Mouse (Mus musculus): ENCODE data around the gene Sult5a1. TPM values are rescaled to one million over a fixed set of nuclear protein-coding genes. Genes with fewer than 3 reads are reported as not detected.

Sult5a1 gene
- polyA plus RNA-seq, 1 experiment from 2014 or later = 12.7 TPM

GRCm38 (mm10) chr8:123156070-123156773 lies 1.9 kb downstream of the Sult5a1 start:
- no peaks in the 10 kb centered on the region for H3K9me3 ChIP-seq (replicated peaks)
- no peak for ATAC-seq (replicated peaks; ENCODE audit: low FRiP score)
- H3K36me3 ChIP-seq = no peaks in the 10 kb centered on the region
- no peak overlapping the region for H3K4me3 ChIP-seq (replicated peaks)
- no peak overlapping the region for H3K27ac ChIP-seq
- H3K9ac ChIP-seq = no peak overlapping the region
- H3K4me1 ChIP-seq = peaks cover 24% of the 10 kb centered on the region
- no peak overlapping the region for H3K4me2 ChIP-seq
- 84% methylated on average over 9 of the region's 9 CpGs for WGBS
- H3K27me3 ChIP-seq = no peaks in the 10 kb centered on the region

- peaks cover 31% of the 10 kb centered on the region for H3K4me1 ChIP-seq
- no peak overlapping the region for H3K9ac ChIP-seq
- no peaks in the 10 kb centered on the region for H3K9me3 ChIP-seq (replicated peaks)
- 79% methylated on average over 5 of the region's 5 CpGs for WGBS
- H3K36me3 ChIP-seq = no peaks in the 10 kb centered on the region
- no peak overlapping the region for H3K4me3 ChIP-seq (replicated peaks)
- no peak overlapping the region for H3K27ac ChIP-seq
- no peaks in the 10 kb centered on the region for H3K27me3 ChIP-seq
- H3K4me2 ChIP-seq = no peak overlapping the region
- ATAC-seq (replicated peaks; ENCODE audit: low FRiP score) = no peak
These were observed 2.9 kb downstream of the Sult5a1 start for GRCm38 (mm10) chr8:123155177-123155576.

- H3K27me3 ChIP-seq = no peaks in the 10 kb centered on the region
- H3K36me3 ChIP-seq = no peaks in the 10 kb centered on the region
- ATAC-seq (replicated peaks; ENCODE audit: low FRiP score) = no peak; the same call in 1 of the 2 replicates
- no peak overlapping the region for H3K4me2 ChIP-seq
- no peak overlapping the region for H3K4me3 ChIP-seq (replicated peaks)
- H3K9ac ChIP-seq = no peak overlapping the region
- peaks cover 12% of the 10 kb centered on the region; the same call in 1 of the 2 replicates for H3K4me1 ChIP-seq
- peak overlapping the region; percentile 69 for H3K27ac ChIP-seq
- no peaks in the 10 kb centered on the region for H3K9me3 ChIP-seq (replicated peaks)
- 33% methylated on average over 9 of the region's 9 CpGs for WGBS
These were observed 7.4 kb downstream of the Sult5a1 start for GRCm38 (mm10) chr8:123150737-123151171.

GRCm38 (mm10) chr8:123146390-123146789 lies 11.7 kb downstream of the Sult5a1 start:
- H3K36me3 ChIP-seq = no peaks in the 10 kb centered on the region
- ATAC-seq (replicated peaks; ENCODE audit: low FRiP score) = no peak
- WGBS = 73% methylated on average over 7 of the region's 7 CpGs

GRCm38 (mm10) chr8:123145279-123145678 lies 12.8 kb downstream of the Sult5a1 start:
- no peak overlapping the region for H3K4me3 ChIP-seq (replicated peaks)
- no peak for ATAC-seq (replicated peaks; ENCODE audit: low FRiP score)
- 60% methylated on average over 6 of the region's 6 CpGs for WGBS
- H3K4me2 ChIP-seq = no peak overlapping the region
- peaks cover 8% of the 10 kb centered on the region; the same call in 1 of the 2 replicates for H3K4me1 ChIP-seq
- H3K9me3 ChIP-seq (replicated peaks) = no peaks in the 10 kb centered on the region
- no peak overlapping the region for H3K27ac ChIP-seq
- H3K27me3 ChIP-seq = no peaks in the 10 kb centered on the region
- H3K9ac ChIP-seq = no peak overlapping the region
- no peaks in the 10 kb centered on the region for H3K36me3 ChIP-seq

More at GRCm38 (mm10) chr8:123146390-123146789, 11.7 kb downstream of the Sult5a1 start:
- Histone ChIP-seq H3K27me3 (no peaks in the 10 kb centered on the region), H3K9ac (no peak overlapping the region), H3K4me2 (no peak overlapping the region), H3K4me3 (replicated peaks) (no peak overlapping the region), H3K9me3 (replicated peaks) (no peaks in the 10 kb centered on the region), H3K27ac (peak overlapping the region; percentile 74), H3K4me1 (peaks cover 17% of the 10 kb centered on the region; the same call in 1 of the 2 replicates)

GRCm38 (mm10) chr8:123141741-123142462 lies 16.2 kb downstream of the Sult5a1 start:
- WGBS = 73% methylated on average over 14 of the region's 14 CpGs
- no peaks in the 10 kb centered on the region for H3K27me3 ChIP-seq
- no peaks in the 10 kb centered on the region for H3K9me3 ChIP-seq (replicated peaks)
- no peaks in the 10 kb centered on the region for H3K36me3 ChIP-seq
- H3K9ac ChIP-seq = no peak overlapping the region
- peak overlapping the region; percentile 66 for H3K27ac ChIP-seq
- ATAC-seq (replicated peaks; ENCODE audit: low FRiP score) = no peak
- H3K4me2 ChIP-seq = no peak overlapping the region
- peaks cover 25% of the 10 kb centered on the region for H3K4me1 ChIP-seq
- no peak overlapping the region for H3K4me3 ChIP-seq (replicated peaks)

GRCm38 (mm10) chr8:123138741-123139140 lies 19.4 kb downstream of the Sult5a1 start:
- Histone ChIP-seq H3K27me3 (no peaks in the 10 kb centered on the region), H3K9me3 (replicated peaks) (no peaks in the 10 kb centered on the region), H3K4me3 (replicated peaks) (no peak overlapping the region), H3K36me3 (no peaks in the 10 kb centered on the region), H3K27ac (no peak overlapping the region), H3K4me2 (no peak overlapping the region), H3K4me1 (peaks cover 39% of the 10 kb centered on the region), H3K9ac (no peak overlapping the region)
- WGBS = 44% methylated on average over 4 of the region's 4 CpGs
- ATAC-seq (replicated peaks; ENCODE audit: low FRiP score) = no peak

GRCm38 (mm10) chr8:123137645-123138077 lies 20.5 kb downstream of the Sult5a1 start:
- Histone ChIP-seq H3K4me1 (peaks cover 39% of the 10 kb centered on the region), H3K27me3 (no peaks in the 10 kb centered on the region), H3K4me3 (replicated peaks) (no peak overlapping the region), H3K9ac (no peak overlapping the region), H3K27ac (peak overlapping the region; percentile 82), H3K9me3 (replicated peaks) (no peaks in the 10 kb centered on the region), H3K36me3 (no peaks in the 10 kb centered on the region), H3K4me2 (0 out of 2 replicates have a peak overlapping the region, but pooled peaks have one; percentile 4)
- 0% methylated on average over 2 of the region's 2 CpGs for WGBS
- ATAC-seq (replicated peaks; ENCODE audit: low FRiP score) = peak; percentile 93

- H3K4me2 ChIP-seq = no peak overlapping the region
- peaks cover 33% of the 10 kb centered on the region for H3K4me1 ChIP-seq
- H3K36me3 ChIP-seq = no peaks in the 10 kb centered on the region
- WGBS = 81% methylated on average over 9 of the region's 9 CpGs
- no peak for ATAC-seq (replicated peaks; ENCODE audit: low FRiP score)
- H3K9me3 ChIP-seq (replicated peaks) = no peaks in the 10 kb centered on the region
- H3K27me3 ChIP-seq = no peaks in the 10 kb centered on the region
- no peak overlapping the region for H3K27ac ChIP-seq
- no peak overlapping the region for H3K9ac ChIP-seq
- no peak overlapping the region for H3K4me3 ChIP-seq (replicated peaks)
These were observed 21.8 kb downstream of the Sult5a1 start for GRCm38 (mm10) chr8:123136287-123136686.

- ATAC-seq (replicated peaks; ENCODE audit: low FRiP score) = no peak
- Histone ChIP-seq H3K4me2 (no peak overlapping the region), H3K9me3 (replicated peaks) (no peaks in the 10 kb centered on the region), H3K27ac (peak overlapping the region; percentile 22; the same call in 1 of the 2 replicates), H3K27me3 (no peaks in the 10 kb centered on the region), H3K4me3 (replicated peaks) (no peak overlapping the region), H3K36me3 (no peaks in the 10 kb centered on the region), H3K4me1 (peaks cover 36% of the 10 kb centered on the region), H3K9ac (0 out of 2 replicates have a peak overlapping the region, but pooled peaks have one; percentile 7)
- WGBS = 55% methylated on average over 9 of the region's 9 CpGs
These were observed 22.3 kb downstream of the Sult5a1 start for GRCm38 (mm10) chr8:123135806-123136205.

- Histone ChIP-seq H3K4me2 (no peak overlapping the region), H3K27me3 (no peaks in the 10 kb centered on the region), H3K4me1 (peaks cover 37% of the 10 kb centered on the region), H3K9me3 (replicated peaks) (no peaks in the 10 kb centered on the region), H3K4me3 (replicated peaks) (no peak overlapping the region), H3K9ac (0 out of 2 replicates have a peak overlapping the region, but pooled peaks have one; percentile 7), H3K27ac (peak overlapping the region; percentile 22; the same call in 1 of the 2 replicates), H3K36me3 (no peaks in the 10 kb centered on the region)
- WGBS = 31% methylated on average over 7 of the region's 7 CpGs
- ATAC-seq (replicated peaks; ENCODE audit: low FRiP score) = no peak
These were observed 22.7 kb downstream of the Sult5a1 start for GRCm38 (mm10) chr8:123135406-123135805.

GRCm38 (mm10) chr8:123134149-123134713 lies 23.9 kb downstream of the Sult5a1 start:
- peaks cover 37% of the 10 kb centered on the region for H3K4me1 ChIP-seq
- ATAC-seq (replicated peaks; ENCODE audit: low FRiP score) = no peak
- WGBS = 86% methylated on average over 11 of the region's 11 CpGs
- no peaks in the 10 kb centered on the region for H3K9me3 ChIP-seq (replicated peaks)
- no peak overlapping the region for H3K27ac ChIP-seq
- no peak overlapping the region for H3K4me3 ChIP-seq (replicated peaks)
- no peaks in the 10 kb centered on the region for H3K36me3 ChIP-seq
- H3K9ac ChIP-seq = no peak overlapping the region
- no peak overlapping the region for H3K4me2 ChIP-seq
- H3K27me3 ChIP-seq = no peaks in the 10 kb centered on the region

Measured in kidney, embryonic 15.5 days (tissue).